Mouse (Mus musculus) myocyte (in vitro differentiated cells): Measurements from ENCODE around the gene Pimreg. TPM values are rescaled to one million over a fixed set of nuclear protein-coding genes. Genes with fewer than 3 reads are reported as not detected.

Experiments
- H3K27me3 ChIP-seq: one replicate; pipeline ENCODE4 v1.6.1; 2011; ENCODE audit not compliant: control insufficient read depth, insufficient read depth, insufficient read length
- H3K36me3 ChIP-seq: one replicate; pipeline ENCODE4 v1.6.1; 2011; ENCODE audit not compliant: control insufficient read depth, insufficient read depth
- H3K4me2 ChIP-seq: one replicate; pipeline ENCODE4 v1.6.1; 2011; ENCODE audit warnings: low read depth, control low read depth
- H3K4me3 ChIP-seq: one replicate; pipeline ENCODE4 v1.5.1; 2011; ENCODE audit warnings: mild to moderate bottlenecking, control low read depth, moderate library complexity
- H3K79me2 ChIP-seq: one replicate; pipeline ENCODE4 v1.6.1; 2011; ENCODE audit not compliant: control insufficient read depth, insufficient read depth
- H3ac ChIP-seq: one replicate; pipeline ENCODE4 v1.6.1; 2011; ENCODE audit not compliant: control insufficient read depth, insufficient read length
- CEBPB ChIP-seq: IDR thresholded peaks from 2 replicates; pipeline ENCODE4 v1.6.1; 2011; ENCODE audit warnings: mild to moderate bottlenecking, moderate library complexity; ENCODE audit not compliant: poor library complexity, insufficient read depth, severe bottlenecking
- E2F4 ChIP-seq: IDR thresholded peaks from one replicate; pipeline ENCODE4 v1.6.1; 2011; ENCODE audit warnings: mild to moderate bottlenecking, control low read depth, moderate library complexity; ENCODE audit not compliant: insufficient read depth
- MAX ChIP-seq: IDR thresholded peaks from one replicate; pipeline ENCODE4 v1.6.1; 2011; ENCODE audit warnings: low read depth, mild to moderate bottlenecking, control low read depth
- MYOD1 ChIP-seq, 3 experiments: IDR thresholded peaks; one replicate each; pipeline ENCODE4 v1.6.1; 2011; ENCODE audit warnings: control low read depth in 2 of 3, low read depth in 2 of 3, mild to moderate bottlenecking in 2 of 3, moderate library complexity in 1 of 3; ENCODE audit not compliant: insufficient read length in 2 of 3, control insufficient read depth in 1 of 3
- MYOG ChIP-seq, 3 experiments: IDR thresholded peaks; one replicate each; pipeline ENCODE4 v1.6.1; 2011; ENCODE audit warnings: control low read depth in 2 of 3, low read depth in 2 of 3, mild to moderate bottlenecking in 2 of 3; ENCODE audit not compliant: insufficient read length in 2 of 3, control insufficient read depth in 1 of 3, insufficient read depth in 1 of 3
- POLR2A ChIP-seq: IDR thresholded peaks from one replicate; pipeline ENCODE4 v1.6.1; 2011; ENCODE audit warnings: low read depth, mild to moderate bottlenecking, control low read depth, moderate library complexity; ENCODE audit not compliant: insufficient read length
- POLR2AphosphoS2 ChIP-seq: IDR thresholded peaks from one replicate; pipeline ENCODE4 v1.6.1; 2011; ENCODE audit warnings: low read depth, control low read depth; ENCODE audit not compliant: insufficient read length
- REST ChIP-seq: IDR thresholded peaks from one replicate; pipeline ENCODE4 v1.6.1; 2011; ENCODE audit warnings: mild to moderate bottlenecking, control low read depth, moderate library complexity; ENCODE audit not compliant: insufficient read depth, insufficient read length
- SRF ChIP-seq: IDR thresholded peaks from one replicate; pipeline ENCODE4 v1.6.1; 2011; ENCODE audit warnings: low read depth; ENCODE audit not compliant: control insufficient read depth, insufficient read length
- TCF12 ChIP-seq: IDR thresholded peaks from one replicate; pipeline ENCODE4 v1.6.1; 2011; ENCODE audit warnings: mild to moderate bottlenecking, control low read depth; ENCODE audit not compliant: poor library complexity, insufficient read depth, severe bottlenecking
- TCF3 ChIP-seq: IDR thresholded peaks from one replicate; pipeline ENCODE4 v1.6.1; 2011; ENCODE audit warnings: low read depth, control low read depth; ENCODE audit not compliant: insufficient read length
- USF1 ChIP-seq: IDR thresholded peaks from one replicate; pipeline ENCODE4 v1.6.1; 2011; ENCODE audit warnings: low read depth, mild to moderate bottlenecking, control low read depth, moderate library complexity
- polyA plus RNA-seq: library from polyadenylated mRNA; unstranded; fragments of >200 nt; fragmentation: generic; extraction: Trizol; gene quantifications from one replicate; pipeline ENCODE4 v1.2.1, GENCODE M21; 2012; ENCODE audit warnings: missing spikeins

Gene Pimreg
- polyA plus RNA-seq, 1 experiment = 77.9 TPM

- peaks cover 1% of the 10 kb centered on the region for H3K79me2 ChIP-seq
- TF ChIP-seq SRF (no peak), TCF12 (no peak), USF1 (no peak), CEBPB (no peak), POLR2AphosphoS2 (no peak), TCF3 (no peak), REST (no peak), MAX (no peak), MYOG (IDR thresholded peaks at IDR 0.05; ENCODE audit: control insufficient read depth in 1 of 3, insufficient read depth in 1 of 3, insufficient read length in 2 of 3, low read depth in 2 of 3) (no peak), E2F4 (no peak), POLR2A (no peak), MYOD1 (IDR thresholded peaks at IDR 0.05; ENCODE audit: control insufficient read depth in 1 of 3, insufficient read length in 2 of 3, low read depth in 2 of 3) (no peak)
- no peaks in the 10 kb centered on the region for H3K36me3 ChIP-seq
- no peak within 1 kb of the TSS for H3K4me2 ChIP-seq
- H3K4me3 ChIP-seq = no peak within 1 kb of the TSS
- H3K27me3 ChIP-seq = no peaks in the 10 kb centered on the region
- H3ac ChIP-seq = no peak within 1 kb of the TSS
These were observed 4.4 kb upstream of the Pimreg start, which contains the start of gene Aipl1 for GRCm38 (mm10) chr11:72037409-72037808. TSS of gene Aipl1 (minus strand) at chr11:72037509.

- no peaks in the 10 kb centered on the region for H3K27me3 ChIP-seq
- TF ChIP-seq E2F4 (no peak), MYOD1 (IDR thresholded peaks at IDR 0.05; ENCODE audit: control insufficient read depth in 1 of 3, insufficient read length in 2 of 3, low read depth in 2 of 3) (no peak), MAX (no peak)
- peaks cover 7% of the 10 kb centered on the region for H3K79me2 ChIP-seq
- H3ac ChIP-seq = no peak overlapping the region
- H3K4me3 ChIP-seq = no peak overlapping the region
- no peaks in the 10 kb centered on the region for H3K36me3 ChIP-seq
- no peak overlapping the region for H3K4me2 ChIP-seq
These were observed 3.8 kb upstream of the Pimreg start for GRCm38 (mm10) chr11:72037996-72038395.

GRCm38 (mm10) chr11:72039599-72040386 lies 2.0 kb upstream of the Pimreg start:
- H3K4me2 ChIP-seq = peak overlapping the region; percentile 89
- TF ChIP-seq TCF12 (no peak), CEBPB (peak; percentile 63)
- H3K79me2 ChIP-seq = peaks cover 25% of the 10 kb centered on the region
- H3ac ChIP-seq = no peak overlapping the region
- H3K36me3 ChIP-seq = no peaks in the 10 kb centered on the region
- H3K4me3 ChIP-seq = no peak overlapping the region
- H3K27me3 ChIP-seq = no peaks in the 10 kb centered on the region

- Histone ChIP-seq H3K27me3 (no peaks in the 10 kb centered on the region), H3K4me2 (peak overlapping the region; percentile 89), H3ac (no peak overlapping the region), H3K36me3 (peaks cover 8% of the 10 kb centered on the region), H3K4me3 (peak overlapping the region; percentile 91), H3K79me2 (peaks cover 26% of the 10 kb centered on the region)
- TF ChIP-seq CEBPB (no peak), MAX (no peak), TCF12 (no peak), MYOD1 (IDR thresholded peaks at IDR 0.05; ENCODE audit: control insufficient read depth in 1 of 3, insufficient read length in 2 of 3, low read depth in 2 of 3) (no peak), POLR2A (no peak), REST (no peak), E2F4 (no peak), USF1 (no peak), MYOG (IDR thresholded peaks at IDR 0.05; ENCODE audit: control insufficient read depth in 1 of 3, insufficient read depth in 1 of 3, insufficient read length in 2 of 3, low read depth in 2 of 3) (no peak), TCF3 (no peak), POLR2AphosphoS2 (no peak), SRF (no peak)
These were observed 503 bp upstream of the Pimreg start for GRCm38 (mm10) chr11:72041290-72041767.

- peak overlapping the region; percentile 91 for H3K4me3 ChIP-seq
- peaks cover 26% of the 10 kb centered on the region for H3K79me2 ChIP-seq
- peaks cover 18% of the 10 kb centered on the region for H3K36me3 ChIP-seq
- peak overlapping the region; percentile 89 for H3K4me2 ChIP-seq
- TF ChIP-seq MYOD1 (IDR thresholded peaks at IDR 0.05; ENCODE audit: control insufficient read depth in 1 of 3, insufficient read length in 2 of 3, low read depth in 2 of 3) (peak in 1 of 3 experiments; percentile 18), CEBPB (peak; percentile 22; the same call in 1 of the 2 replicates), MYOG (IDR thresholded peaks at IDR 0.05; ENCODE audit: control insufficient read depth in 1 of 3, insufficient read depth in 1 of 3, insufficient read length in 2 of 3, low read depth in 2 of 3) (peak in 1 of 3 experiments; percentile 8), TCF3 (no peak), SRF (no peak)
- no peaks in the 10 kb centered on the region for H3K27me3 ChIP-seq
- peak overlapping the region; percentile 34 for H3ac ChIP-seq
These were observed 799 bp downstream of the Pimreg start for GRCm38 (mm10) chr11:72042631-72043030.
